Mouse (Mus musculus) kidney, postnatal 4 days (tissue): Measurements from ENCODE around the gene Pms1.

Source experiments
- DNase-seq, 2 experiments: peaks; one replicate each; pipeline ENCODE4 v3.0.0; 2021; ENCODE audit warnings: mixed read lengths in 2 of 2

Gene Pms1

GRCm38 (mm10) chr1:53194536-53194935 is 102.3 kb downstream of the Pms1 start:
- no peak for DNase-seq

- DNase-seq = no peak
These were observed 105.6 kb downstream of the Pms1 start for GRCm38 (mm10) chr1:53191234-53191633.

DNA sequence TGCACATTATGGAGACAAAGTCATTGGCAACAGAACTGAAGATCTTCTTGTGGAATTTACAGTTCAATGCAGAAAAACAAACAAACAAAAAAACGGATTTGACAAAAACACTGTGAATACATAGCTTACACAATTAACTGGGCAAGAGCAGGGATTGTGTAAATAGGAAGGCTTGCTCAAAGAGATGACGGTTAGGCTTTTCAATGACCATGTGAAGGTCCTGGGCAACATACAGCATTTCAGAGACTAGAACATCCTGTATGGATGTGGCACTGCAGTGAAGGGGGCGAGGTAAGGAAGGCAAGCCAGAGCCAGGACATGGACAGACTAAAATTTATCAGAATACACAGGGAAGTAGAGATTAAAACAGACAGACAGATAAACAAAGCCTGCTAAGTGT is 107.2 kb downstream of the Pms1 start:
- no peak for DNase-seq

GRCm38 (mm10) chr1:53187536-53187935 is 109.3 kb downstream of the Pms1 start, which contains the start of gene 1700019A02Rik:
Gene 1700019A02Rik (minus strand): TSS chr1:53187636.
- no peak for DNase-seq

GRCm38 (mm10) chr1:53186301-53186700 is 110.5 kb downstream of the Pms1 start:
- DNase-seq = no peak

DNA sequence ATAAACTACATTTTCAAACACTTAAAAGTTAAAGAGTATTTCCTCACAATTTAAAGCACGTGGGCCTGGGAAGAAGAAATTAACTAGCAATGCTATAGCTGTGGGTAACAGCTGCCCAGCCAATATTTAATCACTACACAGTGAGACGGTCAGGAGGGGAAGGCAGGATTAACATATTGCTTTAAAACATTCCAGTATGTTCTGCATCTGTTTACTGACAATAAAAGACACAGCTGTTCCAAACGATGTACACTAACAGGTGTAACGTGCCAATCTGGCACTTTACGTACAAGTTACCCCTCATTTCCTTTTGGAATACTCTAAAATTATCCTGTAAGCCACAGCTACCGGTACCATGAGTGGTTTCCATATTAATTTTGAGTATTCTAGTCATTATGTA is 139.1 kb downstream of the Pms1 start:
- no peak for DNase-seq
